Mouse (Mus musculus): ENCODE results near the gene 1700067K01Rik. TPM values are rescaled to one million over a fixed set of nuclear protein-coding genes. Genes with fewer than 3 reads are reported as not detected.

1700067K01Rik gene
- polyA plus RNA-seq, 1 experiment from 2014 or later = 0.73 TPM

GRCm38 (mm10) chr8:84008362-84008761 lies 7.1 kb downstream of the 1700067K01Rik start:
- DNase-seq (ENCODE audit: low spot score) = no peak
- WGBS = 29% methylated on average over 7 of the region's 7 CpGs

GRCm38 (mm10) chr8:84009876-84010275 lies 8.6 kb downstream of the 1700067K01Rik start:
- under 1% methylated on average over 11 of the region's 11 CpGs for WGBS
- peak; percentile 94 for DNase-seq (ENCODE audit: low spot score)
- H3K4me3 ChIP-seq = no peak overlapping the region

More at GRCm38 (mm10) chr8:84008362-84008761, 7.1 kb downstream of the 1700067K01Rik start:
- no peaks in the 10 kb centered on the region for H3K36me3 ChIP-seq
- H3K9me3 ChIP-seq (replicated peaks) = no peaks in the 10 kb centered on the region
- H3K27me3 ChIP-seq (ENCODE audit: low read depth, poor library complexity, severe bottlenecking) = peaks cover 42% of the 10 kb centered on the region
- H3K4me1 ChIP-seq = peaks cover 50% of the 10 kb centered on the region
- H3K27ac ChIP-seq = no peak overlapping the region
- no peak overlapping the region for H3K4me3 ChIP-seq

DNA sequence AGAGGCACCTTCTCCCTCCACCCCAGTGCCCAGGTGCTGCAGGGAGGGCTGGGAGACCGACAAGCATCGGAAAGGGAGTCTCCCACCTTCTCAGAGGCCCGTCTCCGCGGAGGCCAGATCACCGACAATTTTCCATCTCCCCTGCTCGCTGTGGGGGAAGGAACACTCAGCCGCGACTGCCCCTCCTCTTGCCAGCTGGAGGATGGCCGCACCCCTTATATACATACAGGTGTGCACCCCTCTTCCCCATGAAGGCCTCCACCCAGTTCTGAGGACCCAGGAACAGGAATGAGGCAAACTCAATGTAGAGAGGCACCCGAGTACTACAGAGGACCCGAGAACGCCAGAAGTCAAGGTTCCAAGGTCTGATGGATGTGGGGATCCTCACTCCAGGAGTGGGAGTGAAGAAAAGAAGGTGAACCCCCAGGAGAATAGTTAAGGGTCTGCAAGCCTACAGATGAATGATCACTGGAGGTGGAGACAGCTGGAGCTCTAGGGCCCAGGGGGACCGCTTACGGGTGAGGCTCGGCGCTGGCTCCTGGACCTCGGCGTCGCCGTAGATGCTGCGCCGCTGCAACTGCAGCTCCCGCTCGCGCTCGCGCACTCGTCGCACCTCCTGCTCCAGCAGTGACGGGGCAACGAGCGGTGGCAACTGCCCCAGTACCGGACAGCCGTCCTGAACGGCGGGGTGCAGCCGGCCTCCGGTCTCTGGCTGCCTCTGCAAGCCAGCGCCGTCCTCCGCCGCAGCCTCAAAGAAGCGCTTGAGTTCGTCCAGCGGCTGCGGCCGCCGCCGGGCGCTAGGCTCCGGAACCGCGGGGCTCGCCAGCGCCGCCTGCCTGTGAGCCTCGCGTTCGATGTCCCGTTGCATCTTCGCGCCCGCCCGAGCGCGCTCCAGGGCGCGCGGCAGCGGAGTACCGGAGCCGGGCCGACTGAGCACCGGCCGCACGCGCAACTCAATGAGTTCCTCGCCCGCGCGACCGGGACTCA lies 9.6 kb downstream of the 1700067K01Rik start:
- WGBS = 2% methylated on average over 83 of the region's 83 CpGs

More at GRCm38 (mm10) chr8:84009876-84010275, 8.6 kb downstream of the 1700067K01Rik start:
- no peak overlapping the region for H3K27ac ChIP-seq
- H3K27me3 ChIP-seq (ENCODE audit: low read depth, poor library complexity, severe bottlenecking) = peaks cover 48% of the 10 kb centered on the region
- no peaks in the 10 kb centered on the region for H3K36me3 ChIP-seq
- peaks cover 40% of the 10 kb centered on the region for H3K4me1 ChIP-seq
- H3K9me3 ChIP-seq (replicated peaks) = no peaks in the 10 kb centered on the region

DNA sequence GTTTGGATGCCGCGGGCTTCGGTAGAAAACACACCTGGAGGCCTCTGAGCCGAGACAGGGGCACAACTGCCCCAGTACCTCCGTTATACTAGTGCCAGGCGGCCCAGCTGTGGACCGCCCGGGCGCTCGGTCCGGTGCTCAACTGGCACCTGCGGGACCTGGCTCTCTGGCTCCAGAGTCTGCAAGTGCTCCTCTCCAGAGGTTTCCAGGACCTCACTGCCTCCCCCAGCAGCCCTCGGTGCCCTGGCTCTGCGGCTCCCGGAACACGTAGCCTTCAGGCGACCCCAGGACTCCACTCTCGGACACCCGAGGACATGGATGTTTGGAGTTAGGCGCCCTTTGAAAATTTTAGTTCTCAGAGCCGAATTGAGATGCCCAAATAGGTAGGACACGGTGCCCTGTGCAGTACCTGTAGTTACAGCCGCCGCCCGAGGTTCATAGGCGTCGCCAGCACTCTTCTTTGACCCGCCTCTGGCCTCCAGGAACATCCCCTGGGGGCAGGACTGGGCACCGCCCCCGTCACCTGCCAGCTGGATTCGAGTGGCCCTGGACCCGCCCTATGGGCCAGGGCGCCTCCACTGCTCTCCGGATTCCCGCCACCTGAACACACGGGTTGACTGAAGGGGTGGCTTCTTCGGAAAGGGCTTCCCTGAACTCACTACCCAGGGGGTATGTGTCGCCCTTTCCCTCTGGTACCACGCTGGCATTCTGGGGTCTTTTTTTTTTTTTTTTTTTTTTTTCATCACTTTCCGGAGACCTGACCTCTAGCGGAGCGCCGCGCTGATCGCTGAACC lies 10.6 kb downstream of the 1700067K01Rik start, which contains the start of gene 2210011C24Rik:
Gene 2210011C24Rik, minus strand, starts transcription at position 467 of the 794 bp plus-strand sequence.
- Histone ChIP-seq H3K27ac (peak within 1 kb of the TSS; percentile 7), H3K4me1 (peaks cover 37% of the 10 kb centered on the region), H3K4me3 (peak within 1 kb of the TSS; percentile 58), H3K36me3 (no peaks in the 10 kb centered on the region), H3K9me3 (replicated peaks) (no peaks in the 10 kb centered on the region), H3K27me3 (ENCODE audit: low read depth, poor library complexity, severe bottlenecking) (peaks cover 52% of the 10 kb centered on the region)
- DNase-seq (ENCODE audit: low spot score) = peak; percentile 59
- 1% methylated on average over 45 of the region's 45 CpGs for WGBS

More for the DNA sequence above, 9.6 kb downstream of the 1700067K01Rik start:
- DNase-seq (ENCODE audit: low spot score) = peak; percentile 84
- Histone ChIP-seq H3K9me3 (replicated peaks) (no peaks in the 10 kb centered on the region), H3K4me3 (peak overlapping the region; percentile 58), H3K27me3 (ENCODE audit: low read depth, poor library complexity, severe bottlenecking) (peaks cover 52% of the 10 kb centered on the region), H3K4me1 (peaks cover 37% of the 10 kb centered on the region), H3K36me3 (no peaks in the 10 kb centered on the region), H3K27ac (peak overlapping the region; percentile 5)

DNA sequence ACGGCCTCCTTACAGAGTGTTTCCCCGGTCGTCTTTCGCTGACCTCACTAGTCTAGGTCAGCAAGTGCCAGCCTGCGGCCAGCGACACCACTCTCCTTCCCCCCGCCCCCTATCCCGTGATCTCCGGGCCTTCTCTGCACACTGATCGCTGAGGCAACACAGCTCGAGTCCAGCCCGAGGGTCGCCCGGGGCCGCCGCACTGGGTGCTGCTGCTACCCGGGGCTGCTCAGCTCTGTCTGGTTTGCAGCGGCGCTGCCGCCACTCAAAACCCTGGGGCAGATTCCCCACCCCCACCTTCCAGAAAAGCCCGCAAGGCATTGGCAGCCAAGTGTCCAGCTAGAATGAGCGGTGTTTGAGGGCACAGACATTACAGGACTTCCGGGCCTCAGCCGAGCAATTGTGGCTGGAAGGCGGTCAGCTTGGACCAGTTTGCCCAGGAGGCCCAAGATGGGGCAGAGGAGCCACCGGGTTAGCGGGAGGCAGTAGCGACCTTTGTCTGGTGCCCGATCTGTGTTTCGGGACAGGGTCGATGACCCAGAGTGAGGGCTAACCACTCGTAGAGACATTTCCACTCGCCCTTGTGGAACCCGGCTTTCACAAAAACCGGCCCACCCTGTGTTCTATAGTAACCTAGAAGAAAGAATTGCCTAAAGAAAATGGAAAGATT lies 11.3 kb downstream of the 1700067K01Rik start:
- 7% methylated on average over 35 of the region's 35 CpGs for WGBS
- peak overlapping the region; percentile 58 for H3K4me3 ChIP-seq
- peak; percentile 62 for DNase-seq (ENCODE audit: low spot score)

GRCm38 (mm10) chr8:84015833-84016232 lies 14.5 kb downstream of the 1700067K01Rik start:
- Histone ChIP-seq H3K36me3 (no peaks in the 10 kb centered on the region), H3K9me3 (replicated peaks) (no peaks in the 10 kb centered on the region), H3K27me3 (ENCODE audit: low read depth, poor library complexity, severe bottlenecking) (peaks cover 58% of the 10 kb centered on the region), H3K4me3 (no peak overlapping the region), H3K27ac (no peak overlapping the region), H3K4me1 (peaks cover 26% of the 10 kb centered on the region)
- WGBS = 94% methylated on average over 5 of the region's 5 CpGs
- DNase-seq (ENCODE audit: low spot score) = no peak

More for the DNA sequence above, 11.3 kb downstream of the 1700067K01Rik start:
- H3K27me3 ChIP-seq (ENCODE audit: low read depth, poor library complexity, severe bottlenecking) = peaks cover 52% of the 10 kb centered on the region
- peaks cover 37% of the 10 kb centered on the region for H3K4me1 ChIP-seq
- H3K9me3 ChIP-seq (replicated peaks) = no peaks in the 10 kb centered on the region
- peak overlapping the region; percentile 7; the same call in 1 of the 2 replicates for H3K27ac ChIP-seq
- H3K36me3 ChIP-seq = no peaks in the 10 kb centered on the region

GRCm38 (mm10) chr8:84019738-84020137 lies 18.4 kb downstream of the 1700067K01Rik start:
- Histone ChIP-seq H3K4me1 (peaks cover 26% of the 10 kb centered on the region), H3K4me3 (no peak overlapping the region), H3K9me3 (replicated peaks) (no peaks in the 10 kb centered on the region), H3K36me3 (no peaks in the 10 kb centered on the region), H3K27me3 (ENCODE audit: low read depth, poor library complexity, severe bottlenecking) (peaks cover 61% of the 10 kb centered on the region), H3K27ac (no peak overlapping the region)
- DNase-seq (ENCODE audit: low spot score) = no peak
- WGBS = 85% methylated on average over 9 of the region's 9 CpGs

DNA sequence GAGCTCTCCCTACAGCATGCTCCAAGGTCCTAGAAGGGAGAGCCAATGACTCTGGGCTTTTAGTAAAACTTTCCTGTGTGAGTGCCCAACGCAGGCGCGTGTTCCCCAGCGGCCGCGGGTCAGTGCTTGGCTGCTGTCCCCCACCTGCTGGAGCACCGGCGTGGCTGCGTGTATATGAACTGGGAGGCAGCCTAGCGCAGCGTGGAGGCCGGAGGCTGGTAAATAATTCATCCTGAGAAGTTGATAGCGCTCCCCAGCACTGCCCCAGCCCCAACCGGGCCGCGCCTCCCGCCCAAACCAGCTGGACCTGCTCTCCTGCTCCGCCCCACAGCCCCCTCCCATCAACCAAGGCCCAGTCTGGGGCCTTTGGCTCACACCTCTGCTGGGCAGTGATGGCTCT lies 19.8 kb downstream of the 1700067K01Rik start, which contains the start of gene Palm3:
Gene Palm3, plus strand, starts transcription at position 376 of the 400 bp plus-strand sequence.
- WGBS = 5% methylated on average over 18 of the region's 18 CpGs
- no peak for DNase-seq (ENCODE audit: low spot score)
- no peaks in the 10 kb centered on the region for H3K36me3 ChIP-seq
- H3K9me3 ChIP-seq (replicated peaks) = no peaks in the 10 kb centered on the region
- peaks cover 69% of the 10 kb centered on the region for H3K27me3 ChIP-seq (ENCODE audit: low read depth, poor library complexity, severe bottlenecking)
- H3K27ac ChIP-seq = peak within 1 kb of the TSS; percentile 62
- peaks cover 33% of the 10 kb centered on the region for H3K4me1 ChIP-seq
- peak within 1 kb of the TSS; percentile 27 for H3K4me3 ChIP-seq

DNA sequence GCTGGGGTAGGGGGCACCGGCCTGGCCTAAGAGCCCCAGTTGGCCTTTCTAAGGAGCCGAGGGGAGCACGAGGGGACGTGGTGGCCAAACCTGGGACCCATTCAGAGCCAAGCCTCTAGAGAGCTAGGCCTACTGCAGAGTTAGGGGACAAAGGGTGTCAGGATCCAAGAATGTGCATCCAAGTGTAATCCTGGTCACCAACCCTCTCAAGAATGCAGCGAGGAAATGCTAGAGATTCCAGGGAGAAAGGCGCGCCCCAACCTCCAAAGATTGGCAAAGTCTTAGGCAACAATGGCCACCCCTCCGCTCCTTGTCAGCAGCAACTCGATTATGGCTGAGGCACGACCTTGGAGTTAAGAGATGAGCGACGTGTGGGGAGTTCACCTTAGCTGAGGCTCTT lies 20.3 kb downstream of the 1700067K01Rik start:
- H3K27me3 ChIP-seq (ENCODE audit: low read depth, poor library complexity, severe bottlenecking) = peaks cover 74% of the 10 kb centered on the region
- WGBS = 46% methylated on average over 12 of the region's 12 CpGs
- no peaks in the 10 kb centered on the region for H3K9me3 ChIP-seq (replicated peaks)
- peak overlapping the region; percentile 27 for H3K4me3 ChIP-seq
- DNase-seq (ENCODE audit: low spot score) = no peak
- no peaks in the 10 kb centered on the region for H3K36me3 ChIP-seq
- H3K27ac ChIP-seq = peak overlapping the region; percentile 62
- peaks cover 38% of the 10 kb centered on the region for H3K4me1 ChIP-seq

DNA sequence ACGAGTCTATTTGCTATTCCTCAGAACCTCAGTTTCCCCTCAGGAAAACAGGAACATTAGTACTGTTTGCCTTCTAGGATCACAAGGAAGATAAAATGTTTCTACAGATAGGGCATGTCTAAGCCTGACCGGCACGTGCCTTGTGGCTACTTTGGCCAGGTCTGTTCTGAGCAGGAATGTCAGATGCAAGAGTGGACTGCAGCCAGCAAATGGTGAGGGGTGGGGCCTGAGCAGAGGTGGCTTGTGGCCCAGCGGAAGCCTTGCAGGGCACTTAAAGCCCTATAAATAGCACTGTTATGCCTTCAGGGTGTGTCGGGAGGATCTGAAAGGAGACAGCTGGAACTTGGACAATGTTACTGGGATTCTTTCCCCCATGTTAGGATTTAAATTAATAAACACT lies 21.8 kb downstream of the 1700067K01Rik start:
- Histone ChIP-seq H3K27me3 (ENCODE audit: low read depth, poor library complexity, severe bottlenecking) (peaks cover 89% of the 10 kb centered on the region), H3K27ac (no peak overlapping the region), H3K9me3 (replicated peaks) (no peaks in the 10 kb centered on the region), H3K4me1 (peaks cover 41% of the 10 kb centered on the region), H3K4me3 (no peak overlapping the region), H3K36me3 (no peaks in the 10 kb centered on the region)
- 27% methylated on average over 5 of the region's 5 CpGs for WGBS
- DNase-seq (ENCODE audit: low spot score) = no peak

GRCm38 (mm10) chr8:84023631-84024030 lies 22.3 kb downstream of the 1700067K01Rik start:
- H3K4me3 ChIP-seq = no peak overlapping the region
- H3K27me3 ChIP-seq (ENCODE audit: low read depth, poor library complexity, severe bottlenecking) = peaks cover 95% of the 10 kb centered on the region
- no peaks in the 10 kb centered on the region for H3K36me3 ChIP-seq
- H3K4me1 ChIP-seq = peaks cover 41% of the 10 kb centered on the region
- H3K9me3 ChIP-seq (replicated peaks) = no peaks in the 10 kb centered on the region
- WGBS = 69% methylated on average over 1 of the region's 1 CpGs
- no peak overlapping the region for H3K27ac ChIP-seq
- no peak for DNase-seq (ENCODE audit: low spot score)

- no peaks in the 10 kb centered on the region for H3K9me3 ChIP-seq (replicated peaks)
- no peak overlapping the region for H3K4me3 ChIP-seq
- peak; percentile 80 for DNase-seq (ENCODE audit: low spot score)
- WGBS = 13% methylated on average over 10 of the region's 10 CpGs
- H3K4me1 ChIP-seq = peaks cover 41% of the 10 kb centered on the region
- no peak overlapping the region for H3K27ac ChIP-seq
- H3K36me3 ChIP-seq = no peaks in the 10 kb centered on the region
- peaks cover 98% of the 10 kb centered on the region for H3K27me3 ChIP-seq (ENCODE audit: low read depth, poor library complexity, severe bottlenecking)
Measured at GRCm38 (mm10) chr8:84024171-84024570, 22.9 kb downstream of the 1700067K01Rik start.

Data from limb, embryonic 10.5 days (tissue).